Mouse (Mus musculus): Measurements from ENCODE around the gene Olfm1.

Gene Olfm1

GRCm38 (mm10) chr2:28240920-28241319 lies 48.1 kb downstream of the Olfm1 start:
- DNase-seq, result no peak

- DNase-seq, result no peak
Observed at GRCm38 (mm10) chr2:28241520-28242221, 48.9 kb downstream of the Olfm1 start.

- no peak for DNase-seq
Observed at GRCm38 (mm10) chr2:28242222-28242543, 49.4 kb downstream of the Olfm1 start.

GRCm38 (mm10) chr2:28244667-28245395 lies 52.0 kb downstream of the Olfm1 start:
- no peak for DNase-seq

GRCm38 (mm10) chr2:28246110-28246653 lies 53.4 kb downstream of the Olfm1 start:
- no peak for DNase-seq

- no peak for DNase-seq
Observed at GRCm38 (mm10) chr2:28247098-28247497, 54.3 kb downstream of the Olfm1 start.

GRCm38 (mm10) chr2:28252554-28252953 lies 59.8 kb downstream of the Olfm1 start:
- no peak for DNase-seq

- DNase-seq, result no peak
Observed at GRCm38 (mm10) chr2:28256029-28256428, 63.2 kb downstream of the Olfm1 start.

- DNase-seq, result no peak
Observed at GRCm38 (mm10) chr2:28261438-28261837, 68.6 kb downstream of the Olfm1 start.

GRCm38 (mm10) chr2:28267776-28268275 lies 75.0 kb downstream of the Olfm1 start:
- no peak for DNase-seq

GRCm38 (mm10) chr2:28270561-28270960 lies 77.8 kb downstream of the Olfm1 start:
- peak; percentile 92 for DNase-seq

GRCm38 (mm10) chr2:28272218-28272965 lies 79.6 kb downstream of the Olfm1 start:
- no peak for DNase-seq

- no peak for DNase-seq
Observed at GRCm38 (mm10) chr2:28274006-28274405, 81.2 kb downstream of the Olfm1 start.

- DNase-seq, result no peak
Observed at GRCm38 (mm10) chr2:28275345-28275744, 82.6 kb downstream of the Olfm1 start.

GRCm38 (mm10) chr2:28278150-28278549 lies 85.4 kb downstream of the Olfm1 start:
- peak; percentile 94 for DNase-seq

GRCm38 (mm10) chr2:28278853-28279252 lies 86.1 kb downstream of the Olfm1 start:
- no peak for DNase-seq

Measured in heart, adult 11 months (tissue).